Mouse (Mus musculus) lung, postnatal 14 days (tissue): ENCODE results near the gene Clpb.
"Not testable (repeated sequence)": the region's sequence is repeated elsewhere in the genome, so short reads cannot be mapped to it uniquely, and the experiment has no call there.

Source experiments
- DNase-seq: peaks from one replicate; pipeline ENCODE4 v3.0.0; 2021

Gene Clpb

DNA sequence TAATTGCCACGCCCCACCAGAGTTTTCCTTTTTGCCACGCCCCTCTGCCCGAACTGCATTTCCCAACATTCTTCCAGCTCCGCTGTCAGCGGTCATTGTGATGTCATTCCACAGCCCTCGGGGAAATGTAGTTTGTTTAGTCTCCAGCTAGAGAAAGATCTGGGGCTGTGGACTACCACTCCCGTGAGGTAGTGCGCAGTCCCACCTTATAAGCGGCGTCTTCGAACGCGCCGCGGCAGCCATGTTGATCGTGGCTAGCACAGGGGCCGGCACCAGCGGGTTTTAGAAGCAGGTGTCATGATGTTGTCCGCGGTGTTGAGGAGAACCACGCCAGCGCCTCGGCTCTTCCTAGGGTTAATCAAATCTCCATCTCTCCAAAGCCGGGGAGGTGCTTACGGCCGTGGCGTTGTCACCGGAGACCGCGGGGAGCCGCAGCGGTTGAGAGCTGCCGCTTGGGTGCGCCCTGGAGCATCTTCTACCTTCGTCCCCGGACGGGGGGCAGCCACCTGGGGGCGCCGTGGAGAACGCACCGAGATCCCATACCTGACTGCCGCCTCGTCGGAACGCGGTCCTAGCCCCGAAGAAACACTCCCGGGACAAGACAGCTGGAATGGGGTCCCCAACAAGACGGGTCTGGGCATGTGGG, at the start of gene Clpb:
TSS of gene Clpb (plus strand) at position 120 of the 646 bp plus-strand sequence.
- peak; percentile 92 for DNase-seq

DNA sequence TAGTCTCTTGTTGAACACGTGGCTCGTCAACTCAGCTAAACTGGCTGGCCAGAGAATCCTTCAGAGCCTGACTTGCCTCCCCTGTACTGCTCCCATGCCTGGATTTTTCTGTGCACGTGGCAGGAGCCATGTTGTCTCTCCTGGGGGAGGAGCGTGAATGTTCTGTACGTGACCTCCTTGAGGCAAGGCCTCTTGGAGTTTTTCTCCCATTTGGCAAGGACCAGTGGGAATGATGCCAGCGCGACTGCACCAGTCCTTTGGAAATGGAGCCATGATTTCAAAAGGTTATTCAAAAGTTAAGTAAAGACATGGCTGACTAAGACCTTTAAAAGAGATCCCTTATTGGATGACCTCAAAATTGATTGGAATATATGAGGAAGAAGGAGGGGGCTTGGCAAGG, 48.0 kb upstream of the Clpb start:
- DNase-seq: peak; percentile 23

DNA sequence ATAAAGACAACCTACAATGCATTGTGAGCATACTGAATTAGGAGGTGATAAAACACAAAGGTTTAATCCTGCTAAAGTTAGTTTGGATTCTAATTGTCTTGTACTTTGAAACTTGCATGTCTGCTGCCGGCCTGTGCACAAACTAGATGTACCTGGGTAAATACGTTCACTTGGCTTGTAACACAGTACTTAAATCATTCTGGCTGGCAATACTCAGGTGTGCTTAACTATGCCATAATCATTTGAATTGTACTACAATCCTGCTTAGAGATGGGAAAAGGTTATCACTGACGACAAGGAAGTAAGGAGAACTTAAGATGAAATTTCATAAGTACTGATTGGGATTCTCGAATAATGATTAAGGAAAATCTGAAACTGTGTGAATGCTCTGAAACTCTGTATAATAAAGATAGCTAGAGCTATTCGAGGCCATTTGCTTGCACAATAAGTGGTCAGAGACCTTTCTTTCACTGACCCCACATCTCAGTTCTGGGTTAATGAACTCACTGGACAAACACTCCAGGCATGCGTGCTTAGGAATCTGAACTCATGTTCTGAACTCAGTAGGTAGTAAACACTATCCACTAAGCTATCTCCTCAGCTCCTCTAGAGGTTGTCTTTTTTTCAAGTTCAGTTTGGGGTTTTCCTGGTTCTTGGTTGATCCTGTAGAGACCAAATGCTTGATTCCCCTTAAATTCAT, 47.1 kb upstream of the Clpb start:
- no peak for DNase-seq

DNA sequence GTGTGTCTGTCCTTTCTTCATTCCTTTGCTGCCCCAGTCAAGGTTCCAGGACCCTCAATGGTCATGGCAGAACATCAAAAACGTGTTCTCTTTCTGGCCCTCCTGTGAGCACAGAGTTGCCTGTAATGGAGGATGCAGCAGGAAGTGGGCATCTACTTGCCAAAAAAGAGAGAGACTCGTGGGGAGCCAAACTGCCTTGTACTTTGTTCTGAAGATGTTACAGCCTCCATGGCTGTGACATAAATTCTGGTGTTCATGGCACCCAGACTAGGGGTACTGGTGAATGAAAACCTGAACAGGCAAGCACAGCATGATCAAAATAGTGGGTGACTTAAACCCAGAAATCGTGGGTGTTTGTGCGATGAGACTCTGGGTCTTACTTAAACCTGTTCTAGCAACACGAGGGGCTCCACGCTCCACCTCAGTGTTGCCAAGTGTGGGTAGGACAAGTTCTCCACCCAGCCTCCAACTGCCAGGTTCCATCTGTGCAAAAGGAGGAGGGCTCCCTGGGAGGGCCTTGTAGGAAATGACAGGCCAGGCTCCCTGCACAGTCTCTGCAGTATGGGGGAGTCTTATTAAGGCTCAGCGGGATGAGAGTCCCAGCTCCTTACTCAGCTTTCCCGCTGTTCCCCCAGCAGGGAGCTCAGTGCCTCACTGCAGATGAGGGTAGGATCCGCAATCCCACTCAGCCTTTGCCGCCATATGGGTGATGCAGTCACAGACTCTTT, 45.8 kb upstream of the Clpb start:
- DNase-seq: no peak

DNA sequence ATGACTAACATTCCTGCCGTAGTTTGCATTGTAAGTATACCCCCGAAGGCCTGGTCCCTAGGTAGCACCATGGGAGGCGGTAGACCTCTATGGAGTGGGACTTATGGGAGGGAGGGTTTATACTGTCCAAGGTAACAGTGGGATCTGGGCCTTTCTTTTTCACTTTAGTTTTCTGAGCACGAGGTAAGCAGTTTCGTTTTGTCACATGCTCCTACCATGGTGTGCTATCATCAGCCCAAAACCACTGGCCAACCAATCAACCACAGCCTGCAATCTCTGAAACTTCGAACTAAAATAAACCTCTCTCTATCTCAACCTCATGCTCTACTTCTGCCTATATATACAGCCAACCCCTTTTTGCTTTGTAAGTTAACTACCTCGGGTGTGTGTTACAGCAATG, 45.2 kb upstream of the Clpb start:
- DNase-seq: no peak

DNA sequence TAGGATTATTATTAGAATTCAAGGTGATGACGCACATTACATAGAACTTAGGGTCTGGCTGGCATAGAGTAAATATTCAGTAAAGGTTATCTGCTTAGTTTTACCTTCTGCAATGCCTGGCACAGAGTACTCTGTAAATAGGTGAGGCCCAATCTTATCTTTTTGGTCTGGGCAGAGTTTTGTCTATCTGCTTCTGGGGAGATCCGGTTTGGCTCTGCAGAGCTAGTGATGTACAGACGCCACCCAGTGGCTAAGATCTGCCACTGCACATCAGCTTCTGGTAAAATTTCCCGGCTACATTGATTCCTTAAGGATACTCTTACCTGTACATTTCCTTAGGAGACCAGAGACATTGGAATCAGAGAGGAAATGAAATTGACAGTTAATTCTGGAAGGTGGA, 43.1 kb upstream of the Clpb start:
- peak; percentile 24 for DNase-seq

DNA sequence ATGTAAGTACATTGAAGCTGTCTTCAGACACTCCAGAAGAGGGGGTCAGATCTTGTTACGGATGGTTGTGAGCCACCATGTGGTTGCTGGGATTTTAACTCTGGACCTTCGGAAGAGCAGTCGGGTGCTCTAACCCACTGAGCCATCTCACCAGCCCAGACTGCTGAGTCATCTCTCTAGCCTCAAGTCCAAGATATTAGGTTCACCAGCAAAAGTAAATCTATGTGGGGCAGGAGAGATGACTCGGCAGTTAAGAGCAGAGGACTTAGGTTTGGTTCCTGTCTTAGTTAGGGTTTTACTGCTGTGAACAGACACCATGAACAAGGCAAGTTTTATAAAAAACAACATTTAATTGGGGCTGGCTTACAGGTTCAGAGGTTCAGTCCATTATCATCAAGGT, 41.6 kb upstream of the Clpb start:
- not testable (repeated sequence) for DNase-seq

DNA sequence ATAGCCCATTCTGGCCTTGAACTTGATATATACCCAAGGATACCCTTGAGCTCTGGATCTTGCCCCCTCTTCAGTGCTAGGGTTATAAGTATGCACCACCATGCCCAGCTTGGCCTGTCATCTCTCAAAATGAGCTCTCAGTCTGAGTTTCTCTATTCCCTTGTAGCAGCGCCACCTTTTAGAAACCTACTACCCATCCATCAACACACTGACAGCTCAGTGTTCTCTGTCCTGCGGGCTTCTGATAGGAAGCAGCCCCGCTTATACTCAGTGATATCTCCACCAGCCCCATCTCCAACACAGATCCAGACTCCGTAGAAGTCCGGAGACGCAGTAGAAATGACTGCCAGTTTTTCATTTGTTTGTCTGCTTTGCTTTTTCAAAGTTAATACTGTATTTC, 39.1 kb upstream of the Clpb start:
- no peak for DNase-seq

DNA sequence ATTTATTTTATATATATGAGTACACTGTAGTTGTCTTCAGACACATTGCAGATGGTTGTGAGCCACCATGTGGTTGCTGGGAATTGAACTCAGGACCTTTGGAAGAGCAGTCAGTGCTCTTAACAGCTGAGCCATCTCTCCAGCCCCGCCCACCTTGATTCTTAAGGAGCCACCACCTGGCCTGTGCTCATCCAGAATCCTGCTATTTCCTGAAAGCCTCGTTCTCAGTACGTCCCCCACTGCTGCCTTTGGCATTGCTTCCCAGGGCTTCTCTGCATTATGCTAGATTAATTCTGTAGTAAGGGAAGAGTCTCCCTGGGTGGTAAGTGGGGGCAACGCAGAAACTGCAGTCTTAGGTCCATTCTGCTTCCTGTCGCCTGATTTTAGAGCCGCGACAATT, 36.3 kb upstream of the Clpb start:
- DNase-seq: not testable (repeated sequence)

DNA sequence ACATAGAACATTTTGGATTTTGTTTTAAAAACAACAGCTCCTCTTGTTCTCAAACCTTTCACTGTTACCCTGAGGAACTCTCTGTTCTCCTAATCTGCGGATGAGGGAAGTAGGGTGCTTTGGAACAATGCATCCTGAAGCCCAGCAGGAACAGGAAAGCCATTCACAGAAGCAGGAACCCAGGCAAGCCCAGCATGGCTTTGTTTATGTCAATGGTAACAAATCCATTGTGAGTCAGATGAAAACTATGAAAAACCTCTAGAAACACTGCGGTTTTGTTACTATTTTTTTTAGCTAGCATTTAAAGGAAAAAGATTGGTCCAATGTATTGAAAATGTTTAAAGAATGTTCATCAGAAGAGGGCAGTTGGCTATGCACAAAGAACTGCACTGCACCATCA, 35.0 kb upstream of the Clpb start:
- DNase-seq: no peak

DNA sequence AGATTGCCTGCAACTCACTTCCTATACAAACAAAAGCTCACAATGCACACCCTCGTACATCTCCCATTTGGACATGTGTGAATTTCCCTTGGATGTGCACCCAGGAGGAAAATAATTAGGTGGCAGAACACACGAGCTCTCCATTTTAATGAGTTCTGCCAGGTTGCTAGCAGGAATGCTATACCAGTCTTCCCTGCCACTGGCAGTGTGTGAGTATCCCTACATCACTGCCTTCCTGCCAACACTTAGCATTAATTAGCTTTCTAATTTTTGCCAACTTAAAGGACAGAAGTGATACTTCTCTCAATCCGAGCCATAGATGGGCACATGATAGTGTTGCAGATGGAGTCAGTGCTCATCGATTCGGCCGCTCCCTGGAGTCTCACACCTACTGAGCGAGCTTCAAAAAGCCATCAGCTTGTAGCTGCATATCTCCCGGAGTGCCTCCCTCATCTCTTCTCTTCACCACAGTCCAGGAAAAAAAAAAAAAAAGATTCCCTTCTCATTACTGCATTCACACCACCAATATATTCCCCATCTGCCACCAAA, 29.7 kb upstream of the Clpb start:
- no peak for DNase-seq

DNA sequence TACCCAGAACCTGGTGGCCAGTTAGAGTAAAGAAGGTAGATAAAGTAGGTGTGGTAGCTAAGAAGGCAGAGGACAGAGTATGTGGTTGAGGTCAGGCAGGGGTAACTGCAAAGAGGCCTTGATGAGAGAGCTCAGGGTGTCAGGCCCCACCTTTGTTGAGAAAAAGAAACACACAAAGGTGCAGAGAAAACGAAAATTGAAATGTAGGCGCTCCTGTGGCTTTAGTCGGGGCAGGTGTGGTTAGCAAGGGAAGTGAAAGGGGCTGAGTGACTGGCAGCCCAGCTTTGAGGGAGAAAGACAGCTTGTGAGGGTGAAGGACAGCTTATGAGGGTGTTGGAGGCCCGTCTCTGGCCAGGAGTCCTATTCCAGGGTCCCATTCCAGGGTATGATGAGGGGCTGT, 28.9 kb upstream of the Clpb start:
- no peak for DNase-seq

DNA sequence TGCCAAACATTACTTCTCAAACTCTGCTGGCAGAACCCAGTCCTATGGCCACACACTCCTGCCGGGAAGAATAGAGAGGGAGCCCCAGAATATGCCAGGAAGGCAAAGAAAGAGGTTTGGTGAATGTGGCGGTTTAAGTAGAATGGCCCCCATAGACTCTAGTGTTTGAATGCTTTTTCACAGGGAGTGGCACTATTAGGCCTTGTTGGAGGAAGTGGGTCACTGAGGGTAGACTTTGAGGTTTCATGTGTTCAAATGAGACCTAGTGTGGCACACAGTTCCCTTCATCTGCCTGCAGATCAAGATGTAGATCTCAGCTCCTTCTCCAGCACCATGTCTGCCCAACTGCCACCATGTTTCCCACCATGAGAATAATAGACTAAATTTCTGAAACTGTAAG, 27.4 kb upstream of the Clpb start:
- no peak for DNase-seq

DNA sequence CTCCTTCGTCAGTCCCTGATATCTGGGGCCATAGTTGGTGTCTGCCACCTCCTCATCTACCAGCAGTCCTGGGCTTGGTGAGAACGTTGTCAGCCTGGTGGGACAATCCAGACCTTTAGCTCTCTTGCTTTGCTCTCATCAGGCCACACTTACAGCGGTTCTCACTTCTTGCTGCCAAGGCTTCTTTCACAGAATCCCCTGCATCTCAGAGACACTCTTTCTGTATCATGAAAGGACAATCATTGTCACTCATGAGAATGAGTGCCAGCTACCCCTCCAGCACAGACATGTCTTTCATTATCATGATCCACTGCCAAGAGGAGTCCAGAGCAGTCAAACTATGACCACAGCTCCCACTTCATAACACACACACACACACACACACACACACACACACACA, 19.6 kb upstream of the Clpb start:
- DNase-seq: no peak

DNA sequence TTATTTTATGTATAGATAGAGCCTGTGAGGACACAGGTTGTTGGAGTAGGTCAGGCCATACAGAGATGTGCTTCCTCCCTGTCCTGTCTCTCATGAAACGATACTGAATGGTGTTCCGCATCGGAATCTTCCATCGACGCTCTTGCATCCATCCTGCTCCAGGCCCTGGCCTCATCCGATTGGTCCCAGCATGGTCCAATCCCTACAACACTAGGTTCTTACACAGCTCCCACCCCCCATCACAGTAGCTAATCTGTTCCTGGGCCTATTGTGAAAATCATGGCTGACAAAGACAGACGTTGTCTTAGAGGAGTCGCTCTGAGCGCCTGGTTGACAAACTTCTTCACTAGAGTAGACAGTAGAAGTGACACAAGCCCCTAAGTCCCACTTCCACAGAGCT, 13.7 kb upstream of the Clpb start:
- DNase-seq: no peak

DNA sequence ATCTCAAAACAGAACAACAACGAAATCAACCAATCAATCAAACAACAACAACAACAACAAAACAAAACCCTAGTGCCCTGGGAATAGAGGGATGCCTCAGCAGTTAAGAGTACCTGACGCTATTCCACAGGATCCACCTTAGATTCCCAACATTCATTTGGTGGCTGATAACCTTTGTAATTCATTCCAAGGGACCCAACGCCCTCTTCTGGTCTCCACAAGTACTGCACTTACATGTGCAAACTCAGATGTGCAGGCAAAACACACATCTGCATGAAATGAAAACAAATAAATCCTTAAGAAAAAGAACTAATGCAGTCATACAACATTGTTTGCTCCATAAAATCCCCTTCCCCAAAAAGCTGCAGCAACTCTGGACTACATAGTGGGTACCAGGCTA, 12.9 kb upstream of the Clpb start:
- peak; percentile 24 for DNase-seq

DNA sequence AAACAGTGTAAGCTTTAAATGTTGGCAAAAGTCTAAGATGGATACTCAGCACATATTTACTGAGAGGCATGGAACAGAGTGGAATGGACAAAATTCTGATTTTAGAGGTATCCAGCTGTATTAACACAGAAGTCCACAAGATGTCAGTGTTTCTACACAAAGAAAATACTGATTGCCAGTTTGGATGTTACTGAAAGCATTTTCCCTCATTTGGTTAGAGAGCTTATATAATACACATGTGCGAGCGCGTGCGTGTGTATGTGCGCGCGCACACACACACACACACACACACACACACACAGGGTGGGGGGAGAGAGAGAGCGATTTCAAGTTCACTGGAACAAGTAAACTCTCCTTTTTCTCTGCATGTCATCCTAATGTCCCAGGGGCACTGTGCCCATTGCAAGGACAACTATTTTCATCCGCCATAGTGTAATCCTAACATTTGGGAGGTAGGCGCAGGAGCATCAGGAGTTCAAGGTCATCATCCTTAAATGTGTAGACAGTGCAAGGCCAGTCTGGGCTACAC, 9.7 kb upstream of the Clpb start:
- no peak for DNase-seq

DNA sequence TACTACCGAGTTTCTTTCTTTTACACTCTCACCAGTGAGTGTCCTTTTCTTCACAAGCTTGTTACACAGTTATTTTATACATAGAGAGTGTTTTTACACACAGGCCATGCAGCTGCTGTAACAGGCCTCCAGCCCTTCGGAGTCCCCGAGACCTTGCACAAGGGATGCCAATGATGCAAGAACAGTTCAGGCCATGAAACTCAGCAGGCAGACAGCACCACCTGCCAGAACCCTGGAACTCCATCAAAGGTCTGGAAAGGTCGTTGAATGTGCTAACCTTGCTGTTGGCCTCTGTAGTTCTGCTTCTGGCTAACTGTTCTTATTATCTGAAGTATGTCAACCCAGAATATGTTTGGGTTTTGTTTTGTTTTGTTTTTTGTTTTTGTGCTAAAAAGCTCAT, 8.5 kb upstream of the Clpb start:
- DNase-seq: no peak

DNA sequence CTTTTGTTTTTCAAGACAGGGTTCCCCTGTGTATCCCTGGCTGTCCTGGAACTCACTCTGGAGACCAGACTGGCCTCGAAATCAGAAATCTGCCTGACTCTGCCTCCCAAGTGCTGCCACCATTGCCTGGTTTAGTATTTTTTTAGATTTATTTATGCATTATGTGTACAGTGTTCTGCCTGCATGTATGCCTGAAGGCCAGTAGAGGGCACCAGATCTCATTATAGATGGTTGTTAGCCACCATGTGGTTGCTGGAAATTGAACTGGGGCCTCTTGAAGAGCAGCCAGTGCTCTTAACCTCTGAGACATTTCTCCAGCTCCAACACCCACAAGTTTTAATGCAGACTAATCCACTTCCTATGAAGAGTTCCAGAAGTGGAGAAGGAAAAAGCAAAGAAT, 1.4 kb upstream of the Clpb start:
- no peak for DNase-seq

DNA sequence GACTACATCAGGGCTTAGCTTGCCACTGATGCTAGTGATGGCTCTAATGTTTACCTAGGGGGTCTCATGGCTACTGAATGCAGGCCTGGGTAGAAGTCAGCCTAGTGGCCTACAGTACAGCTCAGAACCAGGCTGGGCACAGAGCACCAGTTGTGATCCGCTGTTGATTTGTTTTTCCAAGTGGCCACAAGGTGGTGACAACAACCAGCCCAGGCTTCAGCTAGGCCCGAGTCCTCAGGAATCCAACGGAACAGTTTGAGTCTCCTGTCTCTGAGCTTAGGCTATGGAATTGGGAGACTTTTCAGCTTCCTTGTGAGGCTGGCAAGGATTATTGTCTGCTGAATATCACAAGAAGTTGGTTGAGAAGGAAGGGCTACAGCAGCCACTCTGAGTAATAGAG, 3.1 kb downstream of the Clpb start:
- peak; percentile 46 for DNase-seq

DNA sequence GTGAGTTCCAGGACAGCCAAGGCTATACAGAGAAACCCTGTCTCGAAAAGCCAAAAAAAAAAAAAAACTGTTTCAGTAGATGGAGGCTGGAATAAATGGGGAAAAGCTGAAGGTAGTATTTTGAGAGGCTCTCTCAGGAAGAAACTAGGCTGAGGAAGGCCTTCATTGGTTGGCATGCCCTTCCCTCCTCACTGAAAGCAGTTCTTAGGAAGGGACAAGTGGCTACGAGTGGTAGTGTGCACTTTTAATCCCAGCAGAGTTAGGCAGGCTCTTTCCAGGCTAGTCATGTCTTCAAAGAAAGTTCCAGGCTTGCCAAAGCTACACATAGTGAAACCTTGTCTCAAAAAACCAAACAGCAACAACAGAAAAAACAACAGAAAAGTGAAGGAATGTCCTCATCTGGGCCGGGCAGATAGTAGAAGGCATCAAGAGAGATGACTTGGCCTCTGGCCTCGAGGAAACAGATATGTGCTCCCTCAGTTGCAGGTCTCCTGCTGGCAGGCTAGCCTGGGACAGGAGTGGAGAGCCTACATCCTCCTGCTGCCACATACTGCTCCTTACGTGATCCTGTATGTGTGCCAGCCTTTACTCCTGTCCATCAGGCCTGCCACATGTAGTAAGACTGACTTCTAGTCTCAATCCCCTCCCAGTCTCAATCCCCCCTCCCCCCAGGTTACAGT, 8.3 kb downstream of the Clpb start:
- DNase-seq: peak; percentile 26

DNA sequence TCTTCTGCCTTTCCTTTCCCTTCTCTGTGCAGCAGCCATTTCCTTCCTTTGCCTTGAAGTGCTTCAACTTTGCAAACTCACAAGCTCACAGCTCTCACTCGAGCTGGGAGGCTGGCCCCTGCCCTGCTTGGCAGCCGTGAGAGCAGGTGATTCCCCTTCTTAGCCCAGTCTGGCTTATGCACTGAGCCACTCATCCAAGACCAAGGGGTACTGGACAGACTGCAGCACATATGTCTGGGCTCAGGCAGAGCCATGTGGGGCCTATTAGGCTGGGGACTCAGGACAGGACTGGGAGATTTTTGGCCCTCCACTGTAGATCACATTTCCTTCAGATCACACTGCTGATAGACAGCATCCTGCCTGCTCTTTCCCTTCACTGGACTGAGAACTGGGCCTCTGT, 10.1 kb downstream of the Clpb start:
- DNase-seq: peak; percentile 30
